Mouse (Mus musculus) forelimb bud, embryonic 11.5 days (tissue): Measurements from ENCODE around the gene Ascc2.
A peak's percentile ranks its signal among the peaks of the same experiment; 100 is the strongest.
"Not testable (repeated sequence)": the region's sequence is repeated elsewhere in the genome, so short reads cannot be mapped to it uniquely, and the experiment has no call there.

Experiments
- DNase-seq: peaks from one replicate; pipeline ENCODE4 v3.0.0-alpha.2; 2012; ENCODE audit warnings: low read depth, low spot score

The Ascc2 gene

DNA sequence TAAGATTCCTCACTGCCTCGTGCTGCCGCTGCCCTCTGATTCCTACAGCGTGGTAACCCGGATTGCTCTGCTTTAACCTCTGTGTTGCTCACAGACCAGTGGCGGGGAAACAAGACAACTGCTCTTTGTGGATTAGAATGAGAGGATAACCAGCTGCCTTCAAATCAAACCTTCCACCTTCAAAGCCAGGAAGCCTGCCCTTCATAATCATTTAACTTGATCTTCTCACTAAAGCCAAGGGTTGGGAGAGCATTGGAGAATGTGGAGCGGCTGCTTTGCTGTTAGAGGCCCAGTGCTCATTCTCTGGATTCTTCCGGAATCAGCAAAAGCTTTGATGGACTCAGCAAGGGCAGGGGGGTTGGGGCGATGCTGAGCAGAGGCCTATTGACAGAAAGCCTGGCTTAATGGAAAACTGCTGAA is 7.7 kb upstream of the Ascc2 start:
- no peak for DNase-seq

DNA sequence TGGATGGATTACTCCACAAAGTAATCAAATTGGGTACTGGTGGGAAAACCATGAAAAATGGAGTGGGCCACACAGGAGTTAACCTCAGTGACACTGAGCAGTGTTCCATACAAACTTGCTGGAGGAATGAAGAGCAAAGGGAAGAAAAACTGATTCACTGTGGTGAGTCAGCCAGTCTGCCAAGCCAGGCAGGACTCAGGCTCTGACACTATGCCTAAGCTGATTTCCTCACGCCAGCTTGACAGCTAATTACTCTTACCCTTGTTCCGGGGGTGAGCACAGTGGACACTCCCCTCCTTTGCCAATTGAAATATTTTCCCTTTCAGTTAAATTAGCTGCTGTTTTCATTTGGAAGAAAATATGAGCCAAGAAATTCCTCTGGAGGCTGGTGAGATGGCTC is 4.1 kb upstream of the Ascc2 start:
- no peak for DNase-seq

DNA sequence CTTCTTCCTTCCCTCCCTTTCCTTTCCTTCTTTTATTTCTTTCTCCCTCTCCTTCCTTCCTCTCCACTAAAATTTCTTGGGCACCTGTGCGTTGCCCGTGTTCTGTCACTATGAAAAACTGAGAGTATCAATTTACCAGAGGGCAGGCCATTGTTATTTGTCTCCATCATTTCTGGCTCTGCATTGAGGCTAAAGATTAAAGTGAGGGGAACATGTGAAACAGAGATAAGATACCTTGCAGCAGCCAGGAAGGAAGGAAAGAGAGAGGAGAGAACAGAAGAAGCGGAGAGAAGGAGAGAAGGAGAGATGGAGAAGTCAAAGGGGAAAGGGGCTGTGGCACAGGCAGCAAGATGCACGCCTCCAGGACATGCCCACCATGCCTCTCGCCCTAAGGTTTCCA is 3.2 kb upstream of the Ascc2 start:
- DNase-seq: no peak

DNA sequence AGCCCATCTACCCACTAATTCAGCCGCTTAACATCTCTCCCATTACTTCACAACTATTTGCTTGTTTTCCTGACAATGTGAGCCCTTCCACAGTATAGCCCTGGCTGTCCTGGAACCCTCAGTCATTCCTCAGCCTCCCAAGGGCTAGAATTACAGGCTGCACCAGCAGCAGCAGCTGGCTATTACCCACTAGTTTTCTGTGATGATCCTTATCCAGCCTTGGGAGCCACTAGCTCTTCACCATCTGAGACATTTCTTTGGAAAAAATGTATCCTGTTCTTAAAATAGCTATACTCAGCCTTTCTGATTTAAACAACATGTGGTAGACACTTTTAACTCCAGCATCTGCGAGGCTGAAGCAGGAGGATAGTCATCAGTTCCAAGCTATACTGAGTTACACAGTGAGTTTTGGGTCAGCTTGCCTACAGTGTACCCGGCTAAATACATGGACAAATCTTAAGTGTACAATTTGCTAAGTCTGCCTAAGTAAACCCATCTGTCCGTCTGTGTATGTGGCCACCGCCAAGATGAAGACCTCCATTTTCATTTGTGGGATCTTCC is 685 bp upstream of the Ascc2 start:
- no peak for DNase-seq

DNA sequence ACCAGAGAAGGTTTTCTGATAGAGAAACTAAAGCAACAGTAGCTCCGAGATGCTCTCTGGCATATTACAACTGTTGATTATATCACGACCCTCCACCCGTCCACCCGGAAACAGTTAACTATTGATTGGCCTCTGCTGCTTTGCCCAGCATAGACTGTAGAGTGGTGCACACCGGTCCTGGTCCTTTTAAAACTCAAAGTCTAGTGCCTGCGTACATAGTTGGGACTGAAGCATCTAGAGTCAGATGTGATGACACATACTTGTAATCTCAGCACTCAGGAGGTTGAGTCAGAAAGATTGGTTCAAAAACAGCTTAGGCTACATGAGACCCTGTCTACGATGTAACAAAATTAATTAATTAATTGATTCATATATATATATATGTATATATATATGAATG is 714 bp downstream of the Ascc2 start:
- no peak for DNase-seq

DNA sequence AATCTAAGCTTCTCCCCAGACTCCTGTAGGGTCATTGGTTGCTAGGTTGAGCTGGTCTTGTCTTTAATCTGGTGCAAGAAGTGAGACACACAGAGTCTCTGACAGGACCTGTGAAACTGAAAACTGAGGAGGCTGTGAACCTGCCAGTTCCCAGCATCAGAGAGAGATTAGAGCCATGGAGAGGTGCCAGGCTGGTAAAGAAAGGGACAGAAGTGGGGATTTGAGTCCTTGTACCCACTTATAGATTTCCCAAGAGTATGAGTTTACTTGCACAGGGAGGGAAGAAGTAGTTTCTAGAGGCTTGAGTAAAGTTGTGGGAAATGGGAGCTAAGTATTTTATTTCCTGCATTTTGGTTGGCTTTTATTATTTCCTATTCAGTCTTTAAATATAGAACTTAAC is 3.6 kb downstream of the Ascc2 start:
- no peak for DNase-seq

DNA sequence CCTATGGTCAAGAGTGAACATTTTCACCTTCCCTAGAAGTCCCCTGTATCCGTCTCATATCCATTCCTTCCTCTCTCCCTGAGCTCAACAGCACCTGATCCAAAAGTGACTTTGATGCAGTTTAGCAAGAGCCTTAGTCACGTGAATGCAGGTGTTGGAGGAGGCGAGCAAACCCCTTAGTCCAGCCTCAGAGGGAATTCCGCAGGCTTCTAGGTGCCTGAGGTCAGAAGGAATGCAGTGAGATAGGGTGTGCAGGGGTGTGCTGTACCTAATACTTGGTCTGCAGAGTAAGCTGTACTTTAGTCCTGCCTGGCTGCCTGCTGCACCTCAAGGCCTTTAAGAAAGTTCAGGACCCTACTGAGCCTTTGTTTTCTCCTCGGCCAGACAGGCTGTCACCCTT is 6.2 kb downstream of the Ascc2 start:
- DNase-seq: no peak

DNA sequence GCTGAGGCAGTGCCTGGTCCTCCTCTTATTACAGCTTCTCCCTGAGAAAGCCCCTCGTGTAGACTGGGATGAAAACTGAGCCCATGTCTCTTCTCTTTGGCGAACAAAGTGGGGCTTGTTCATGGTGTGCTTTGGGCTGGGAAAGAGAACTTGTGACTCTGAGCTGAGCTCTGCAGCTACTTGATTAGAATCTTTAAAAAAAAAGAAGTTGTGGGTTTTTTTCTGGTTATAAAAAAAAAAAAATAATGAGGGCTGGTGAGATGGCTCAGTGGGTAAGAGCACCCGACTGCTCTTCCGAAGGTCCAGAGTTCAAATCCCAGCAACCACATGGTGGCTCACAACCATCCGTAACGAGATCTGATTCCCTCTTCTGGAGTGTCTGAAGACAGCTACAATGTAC is 7.6 kb downstream of the Ascc2 start:
- not testable (repeated sequence) for DNase-seq

DNA sequence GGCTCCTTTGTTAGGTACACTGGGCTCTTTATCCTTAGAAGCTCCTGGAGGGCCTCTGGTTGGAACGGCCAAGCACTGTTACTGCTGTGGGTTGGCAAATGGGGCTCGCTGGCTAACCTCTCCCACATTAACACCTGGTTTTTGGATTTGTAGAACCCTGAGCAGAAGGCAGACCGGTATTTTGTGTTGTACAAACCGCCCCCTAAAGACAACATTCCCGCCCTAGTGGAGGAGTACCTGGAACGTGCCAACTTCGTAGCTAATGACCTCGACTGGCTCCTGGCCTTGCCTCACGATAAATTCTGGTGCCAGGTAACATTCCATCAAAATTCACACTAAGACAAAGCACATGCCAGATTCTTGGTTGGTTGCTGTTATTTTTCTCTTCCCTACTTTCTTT is 8.9 kb downstream of the Ascc2 start:
- no peak for DNase-seq

DNA sequence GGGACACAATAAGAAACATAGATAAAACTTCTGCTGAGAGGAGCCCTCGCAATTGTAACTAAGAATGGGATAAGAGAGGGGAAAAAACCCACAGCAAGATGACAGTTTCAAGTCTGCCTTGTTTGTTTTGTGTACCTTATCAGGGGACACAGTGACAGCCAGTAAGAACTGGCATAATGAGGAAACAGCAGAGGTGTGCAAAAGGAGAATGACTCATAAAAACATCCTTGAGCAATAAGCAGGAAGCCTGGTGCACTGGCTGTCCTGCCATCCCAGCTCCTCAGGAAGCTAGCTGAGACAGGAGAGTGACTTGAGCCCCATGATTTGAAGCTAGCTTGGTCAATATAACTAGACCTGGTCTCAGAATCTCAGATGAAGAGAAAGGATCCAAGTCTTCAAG is 22.3 kb downstream of the Ascc2 start:
- no peak for DNase-seq

DNA sequence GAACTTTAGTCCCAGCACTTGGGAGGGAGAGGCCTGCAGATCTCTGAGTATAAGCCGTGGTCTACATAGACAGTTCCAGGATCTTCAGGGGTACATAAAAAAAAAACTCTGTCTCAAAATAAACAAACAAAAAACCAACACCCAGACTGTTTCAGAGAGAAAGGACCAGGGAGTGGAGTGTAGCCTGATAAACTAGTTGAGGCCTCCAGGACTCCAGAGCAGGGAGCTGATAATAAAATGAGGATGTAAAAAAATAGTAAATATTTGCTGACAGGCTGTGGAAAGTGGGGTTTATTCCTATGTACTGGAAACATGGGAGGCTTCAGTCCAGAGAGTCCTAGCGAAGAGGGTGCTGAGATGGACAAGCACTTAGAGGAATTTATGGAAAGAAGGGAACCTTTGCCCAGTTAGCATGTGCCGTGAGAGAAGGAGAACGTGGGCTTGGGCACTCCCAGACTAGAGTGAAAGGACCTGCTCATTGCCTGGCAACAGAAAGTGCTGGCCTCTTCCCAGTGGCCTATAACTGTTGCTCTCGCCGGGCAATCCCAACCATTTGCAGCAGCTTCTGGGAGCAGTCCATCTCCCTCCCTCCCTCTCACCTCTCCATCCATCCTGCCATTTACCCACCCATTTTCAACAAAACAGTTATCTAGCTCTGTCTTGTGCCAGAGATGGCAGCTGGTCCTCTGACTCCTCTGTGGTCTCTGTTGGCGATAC is 22.9 kb downstream of the Ascc2 start:
- no peak for DNase-seq

DNA sequence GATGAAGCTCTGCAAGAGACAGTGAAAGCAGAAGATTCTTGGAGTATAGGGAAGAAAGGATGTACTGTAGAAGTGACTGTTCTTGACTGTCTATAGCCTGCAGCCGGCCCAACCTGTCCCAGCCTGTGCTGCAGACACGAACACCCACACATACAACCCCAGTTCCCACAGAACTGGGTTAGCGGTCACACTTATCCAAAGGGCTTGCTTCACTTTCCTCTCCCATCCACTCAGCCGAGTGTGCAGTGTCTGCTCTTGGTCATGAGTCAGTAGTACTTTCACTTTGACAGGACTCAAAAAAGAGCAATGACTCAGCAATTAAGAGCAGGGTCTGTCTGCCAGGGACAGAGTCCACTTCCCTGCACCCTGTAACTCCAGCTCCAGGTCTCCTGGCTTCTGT is 23.8 kb downstream of the Ascc2 start:
- DNase-seq: no peak

DNA sequence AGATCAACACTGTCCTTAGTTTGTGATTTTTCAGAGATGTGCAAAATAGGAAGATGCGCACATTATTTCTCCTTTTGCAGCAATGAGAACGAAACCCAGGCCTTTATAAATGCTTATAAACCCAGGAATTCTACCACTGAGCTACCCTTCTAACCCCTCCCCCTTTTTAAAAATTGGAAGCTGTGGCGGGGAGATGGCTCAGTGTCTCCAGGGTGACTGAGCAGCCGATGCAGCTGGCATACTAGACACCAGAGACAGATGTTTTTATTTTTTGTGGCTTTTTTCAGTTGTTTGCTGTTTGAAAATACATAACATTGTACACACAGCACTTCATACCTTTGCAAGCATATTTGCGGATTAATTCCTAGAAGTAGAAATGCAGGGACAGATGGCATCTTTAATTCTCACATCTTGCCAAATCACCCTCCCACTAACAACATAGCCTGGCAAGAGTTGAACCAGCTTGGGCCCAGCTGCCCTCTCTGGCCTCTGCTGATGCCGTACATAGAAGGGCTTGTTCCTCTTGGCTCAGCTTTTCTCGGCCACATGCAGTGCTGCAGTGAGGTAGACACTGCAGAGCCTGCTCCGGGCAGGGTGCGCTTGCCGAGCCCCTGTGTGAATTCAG is 24.4 kb downstream of the Ascc2 start:
- no peak for DNase-seq

DNA sequence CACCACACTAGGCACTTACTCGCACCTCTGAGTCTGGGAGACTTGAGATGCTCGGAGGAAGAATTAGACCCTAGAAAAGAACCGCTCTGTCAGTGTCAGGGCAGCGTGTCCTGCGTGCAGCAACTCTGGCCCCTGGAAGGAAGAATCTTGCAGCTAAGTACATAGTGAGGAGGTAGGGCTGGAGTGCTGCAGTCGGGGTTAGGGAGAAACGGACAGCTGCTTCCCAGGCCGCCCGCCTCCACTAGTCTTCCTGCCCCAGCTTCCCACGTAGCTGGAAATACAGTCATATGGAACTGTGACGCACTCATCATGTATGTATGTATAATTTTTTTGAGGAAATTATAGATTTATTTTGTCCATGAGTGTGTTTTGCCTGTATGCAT is 24.9 kb downstream of the Ascc2 start:
- DNase-seq: no peak

DNA sequence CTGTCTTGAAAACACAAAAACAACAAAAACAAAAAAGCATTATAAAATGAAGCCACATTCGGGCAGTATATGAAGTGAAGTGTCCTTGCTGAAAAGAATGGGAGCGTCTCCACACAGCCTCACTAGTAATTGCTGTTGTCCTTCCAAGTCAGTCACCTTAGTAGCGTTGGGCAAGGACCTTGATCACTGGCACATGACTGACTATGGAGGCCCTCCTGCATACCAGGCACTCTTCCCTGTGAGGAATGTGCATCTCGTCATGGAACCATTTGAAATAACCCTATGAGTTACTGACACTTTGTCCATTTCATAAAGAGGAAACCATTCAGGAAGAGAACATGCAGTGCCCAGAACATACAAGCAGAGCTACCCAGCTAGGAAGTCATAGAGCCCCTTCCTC is 34.2 kb downstream of the Ascc2 start:
- no peak for DNase-seq

DNA sequence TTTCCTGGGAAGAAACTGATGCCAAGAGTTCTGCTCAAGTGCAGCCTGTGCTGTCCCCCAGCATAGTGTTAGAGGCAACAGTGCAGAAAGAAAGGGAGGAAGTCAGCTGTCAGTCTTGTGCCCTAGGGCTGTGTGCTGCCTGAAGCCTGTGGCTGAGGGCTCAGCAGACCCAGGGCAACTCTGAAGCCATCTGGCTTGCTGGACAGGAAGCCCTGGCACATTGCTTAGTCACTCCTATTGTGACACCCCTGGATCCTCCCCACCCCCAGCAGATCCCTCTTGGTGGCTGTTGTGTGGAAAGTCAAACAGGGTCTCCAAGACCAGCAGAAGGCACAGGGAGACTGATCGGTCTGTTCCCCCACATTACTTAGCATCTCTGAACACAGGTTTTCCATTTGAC is 37.0 kb downstream of the Ascc2 start:
- DNase-seq: no peak

DNA sequence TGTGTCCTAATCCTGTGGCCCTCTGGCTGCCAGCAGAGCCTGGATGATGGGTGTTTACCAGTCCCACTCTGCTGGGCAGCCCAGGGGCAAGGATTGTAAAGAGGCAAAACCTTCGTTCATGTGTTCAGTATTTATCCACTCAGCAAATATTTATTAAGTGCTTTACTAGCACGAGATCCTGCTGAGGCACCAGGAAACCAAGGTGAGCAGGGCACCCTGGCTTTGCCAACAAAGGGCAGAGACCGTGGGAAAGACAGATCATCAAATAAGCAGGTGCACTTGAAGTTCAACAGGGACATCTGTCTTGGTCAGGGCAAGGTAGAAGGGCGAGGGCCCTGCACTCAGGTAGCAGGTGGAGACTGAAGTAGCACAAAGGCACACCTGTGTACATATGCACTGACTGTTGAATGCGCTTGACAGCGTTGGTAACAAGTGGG is 37.6 kb downstream of the Ascc2 start:
- DNase-seq: no peak

DNA sequence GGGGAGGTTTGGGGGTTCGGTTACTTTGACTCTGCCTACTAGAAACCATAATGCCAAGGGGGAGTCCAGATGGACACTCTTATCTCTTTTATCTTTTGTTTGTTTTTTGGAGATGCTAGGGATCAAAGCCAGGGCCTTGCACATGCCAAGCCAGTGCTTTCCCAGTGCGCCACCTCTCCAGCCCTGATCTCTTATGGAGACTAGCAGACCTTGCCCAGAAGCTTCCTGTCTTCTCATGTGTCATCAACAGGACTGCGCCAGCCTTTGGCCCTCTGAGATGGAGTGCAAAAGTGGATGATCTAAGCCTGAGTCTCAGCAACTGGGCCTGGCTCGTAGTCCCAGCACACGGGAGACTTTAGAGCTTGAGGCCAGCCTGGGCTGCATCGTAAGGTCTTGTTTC is 38.1 kb downstream of the Ascc2 start:
- no peak for DNase-seq

DNA sequence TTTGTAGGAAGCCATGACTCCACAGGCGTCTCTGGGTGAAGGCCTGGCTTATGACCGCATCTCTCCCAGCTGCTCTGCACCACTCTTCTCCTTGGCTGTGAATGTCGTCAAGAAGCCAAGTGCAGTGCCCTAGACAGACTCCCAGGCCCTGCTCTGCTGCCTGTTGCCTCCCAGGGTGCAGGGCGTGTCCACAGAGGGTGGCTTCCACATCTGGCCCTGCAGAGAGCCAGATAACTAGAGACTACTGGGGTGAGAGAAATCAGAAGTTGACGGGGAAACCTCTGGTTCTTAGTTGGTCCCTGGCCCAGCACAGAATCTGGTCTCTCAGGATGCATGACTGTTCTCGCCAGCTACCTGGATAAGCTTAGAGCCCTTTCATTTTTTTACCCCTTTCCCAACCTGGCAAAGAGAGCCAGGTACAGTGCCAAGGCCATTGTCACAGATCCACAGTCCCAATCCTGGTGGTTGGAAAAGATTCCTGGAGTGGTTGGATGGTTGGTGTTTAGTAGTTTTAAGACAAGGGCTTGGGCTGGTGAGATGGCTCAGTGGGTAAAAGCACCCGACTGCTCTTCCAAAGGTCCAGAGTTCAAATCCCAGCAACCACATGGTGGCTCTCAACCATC is 39.8 kb downstream of the Ascc2 start:
- no peak for DNase-seq

DNA sequence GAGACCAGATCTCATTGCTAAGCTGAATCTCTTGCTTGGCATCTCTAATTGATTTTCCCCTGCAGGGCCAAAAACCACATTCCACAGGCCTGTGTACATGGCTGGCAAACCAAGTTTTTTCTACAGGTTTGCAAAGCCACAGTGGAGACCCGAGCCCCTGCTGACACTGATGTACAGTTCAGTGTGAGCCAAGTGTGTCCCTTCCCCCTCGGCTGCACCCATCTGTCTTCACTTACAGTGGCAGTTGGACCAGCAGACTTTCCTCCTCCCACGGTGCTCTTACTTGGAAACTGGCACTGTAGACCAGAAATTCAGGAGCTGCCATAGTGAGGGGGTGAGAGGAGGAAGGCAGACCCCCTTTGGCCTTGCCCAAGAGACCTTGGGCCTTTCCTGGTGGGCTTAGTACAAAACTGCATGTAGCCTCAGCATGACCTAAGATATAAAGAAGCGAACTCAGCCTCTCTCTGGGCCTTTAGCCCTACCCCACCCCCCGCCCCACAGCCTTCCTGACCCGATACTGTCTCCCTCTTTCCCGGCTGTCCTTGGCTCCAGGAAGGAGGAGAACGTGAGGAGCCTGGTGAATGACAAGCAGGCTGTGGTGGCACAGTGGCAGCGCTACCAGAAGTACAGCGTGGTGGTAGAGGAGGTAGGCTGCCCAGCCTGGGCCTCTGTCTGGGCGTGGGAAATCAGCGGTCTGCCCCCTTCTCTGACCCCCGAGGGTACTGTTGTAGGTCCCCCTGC is 41.3 kb downstream of the Ascc2 start:
- peak; percentile 19 for DNase-seq

DNA sequence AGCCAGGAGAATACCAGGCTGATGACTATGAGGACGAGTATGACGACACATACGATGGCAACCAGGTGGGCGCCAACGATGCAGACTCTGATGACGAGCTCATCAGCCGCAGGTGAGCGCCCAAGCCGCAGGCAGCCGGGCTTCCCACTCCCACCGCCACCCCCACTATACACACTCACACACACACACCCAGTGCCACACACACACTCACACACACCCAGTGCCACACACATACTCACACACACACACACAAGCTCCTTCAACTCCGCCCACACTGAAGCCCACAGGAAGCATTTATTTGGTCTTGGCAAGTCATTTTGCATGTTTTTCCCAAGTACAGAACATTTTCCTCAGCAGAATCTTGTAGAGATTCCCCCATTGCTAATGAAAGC is 41.9 kb downstream of the Ascc2 start:
- no peak for DNase-seq

DNA sequence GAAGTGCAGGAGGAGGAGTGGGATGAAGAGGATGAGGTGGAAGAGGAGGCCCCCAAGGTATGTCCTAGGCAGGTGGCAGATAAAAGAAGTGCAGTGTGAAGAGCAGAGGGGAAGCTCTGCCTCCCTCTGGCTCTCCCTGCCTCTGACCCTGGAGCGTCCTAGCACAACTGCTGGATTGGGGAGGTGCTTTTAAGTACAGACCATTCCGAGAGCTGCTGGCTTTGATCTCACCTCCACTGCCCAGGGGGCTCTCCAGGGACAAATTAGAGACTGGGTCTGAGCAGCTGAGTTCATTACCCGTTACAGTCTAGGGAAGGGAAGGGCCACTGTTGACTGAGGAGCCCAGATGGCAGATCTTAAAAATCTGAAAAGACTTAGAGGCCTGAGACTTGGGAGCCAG is 42.6 kb downstream of the Ascc2 start:
- no peak for DNase-seq
